In the genomic region with DNA sequence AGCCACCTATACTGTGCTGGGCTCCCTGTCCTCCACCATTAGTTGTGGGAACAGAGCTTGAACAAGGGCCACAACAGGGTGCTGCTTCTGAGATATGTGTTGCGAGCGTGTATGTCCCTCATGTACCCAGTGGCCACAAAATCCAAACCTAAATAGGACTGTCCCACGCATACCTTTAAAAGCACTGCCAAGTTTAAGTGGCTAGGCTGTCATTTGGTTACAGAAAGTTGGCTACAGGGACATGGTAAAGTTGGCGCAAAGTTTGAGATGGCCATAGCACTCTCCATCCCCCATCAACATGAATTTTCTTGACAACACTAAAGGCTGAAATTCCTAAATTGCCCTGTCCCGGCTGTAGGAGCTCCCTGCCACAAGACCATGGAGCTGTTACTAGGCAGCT, we compare ENCODE assay signal across 15 mouse cellular contexts.
"Had no signal": no experiment of that assay in that cellular context is flagged by ENCODE, and none has a peak within 500 bp of the region (broad histone marks: within the 10 kb centered on the region; RNA-seq: fewer than 3 reads in every experiment).

No protein-coding gene starts in this region.

- H3K9ac ChIP-seq: neural tube, embryonic 15.5 days; stomach, embryonic 15.5 days had no signal

- H3K27me3 ChIP-seq: neural tube, embryonic 15.5 days; stomach, embryonic 15.5 days had no signal

- H3K9me3 ChIP-seq: neural tube, embryonic 15.5 days; stomach, embryonic 15.5 days had no signal

- H3K4me2 ChIP-seq: neural tube, embryonic 15.5 days; stomach, embryonic 15.5 days had no signal

- H3K27ac ChIP-seq: neural tube, embryonic 15.5 days; stomach, embryonic 15.5 days; stomach, postnatal 0 days had no signal

- H3K4me1 ChIP-seq: neural tube, embryonic 15.5 days; stomach, embryonic 15.5 days had no signal

- H3K4me3 ChIP-seq: neural tube, embryonic 15.5 days; stomach, embryonic 15.5 days had no signal

- DNase-seq: retina, postnatal 1 day; right cerebral cortex, adult 18-20 months; right cerebral cortex, postnatal 14 days; right cerebral cortex, postnatal 25 days; right cerebral cortex, postnatal 4 days; spleen, adult 18-20 months; thymus, adult 18-20 months; thymus, adult 2 months; thymus, postnatal 14 days; thymus, postnatal 25 days; thymus, postnatal 36 days; thymus, postnatal 4 days had no signal
